Mouse (Mus musculus) heart, postnatal 0 days (tissue): Measurements from ENCODE around the gene Dbi.
"Not testable (repeated sequence)": the region's sequence is repeated elsewhere in the genome, so short reads cannot be mapped to it uniquely, and the experiment has no call there.

Source experiments
- CTCF ChIP-seq: IDR thresholded peaks from 2 replicates; pipeline ENCODE4 v1.5.1; 2016; ENCODE audit warnings: antibody characterized with exemption, control low read depth, low read depth
- EP300 ChIP-seq: IDR thresholded peaks from 2 replicates; pipeline ENCODE4 v1.6.1; 2016; ENCODE audit warnings: antibody characterized with exemption, low read depth

- peak; percentile 96 for TF ChIP-seq CTCF
- TF ChIP-seq EP300 = not testable (repeated sequence)
Measured at GRCm38 (mm10) chr1:120093482-120094134, 27.3 kb downstream of the Dbi start.
